Mouse (Mus musculus) kidney, embryonic 16.5 days (tissue): Measurements from ENCODE around the gene Slc16a7. TPM values are rescaled to one million over a fixed set of nuclear protein-coding genes. Genes with fewer than 3 reads are reported as not detected.

Source experiments
- ATAC-seq: fragments of 200-750 bp; cut with Nextera tagmentation; 2 replicates; pipeline ENCODE4 v1.8.0; 2017; ENCODE audit warnings: moderate TSS enrichment; ENCODE audit not compliant: low FRiP score, low TSS enrichment
- H3K27ac ChIP-seq: fragments of 300-500 bp; sonication (generic); 2 replicates; pipeline ENCODE4 v1.5.1; 2014; ENCODE audit warnings: low read length
- H3K27me3 ChIP-seq: fragments of 300-500 bp; sonication (generic); 2 replicates; pipeline ENCODE4 v1.6.1; 2014; ENCODE audit warnings: low read length, control low read depth, mixed read lengths; ENCODE audit not compliant: insufficient read depth
- H3K36me3 ChIP-seq: fragments of 300-500 bp; sonication (generic); 2 replicates; pipeline ENCODE4 v1.6.1; 2014; ENCODE audit warnings: low read length, control low read depth, mixed read lengths; ENCODE audit not compliant: insufficient read depth
- H3K4me1 ChIP-seq: fragments of 300-500 bp; sonication (generic); 2 replicates; pipeline ENCODE4 v1.6.1; 2014; ENCODE audit warnings: low read length, control low read depth, mixed read lengths; ENCODE audit not compliant: insufficient read depth
- H3K4me2 ChIP-seq: fragments of 300-500 bp; sonication (generic); replicated peaks from 2 replicates; pipeline ENCODE4 v1.6.1; 2014; ENCODE audit warnings: low read depth, low read length
- H3K4me3 ChIP-seq: fragments of 300-500 bp; sonication (generic); 2 replicates; pipeline ENCODE4 v1.5.1; 2014; ENCODE audit warnings: mild to moderate bottlenecking, low read length
- H3K9ac ChIP-seq: fragments of 300-500 bp; sonication (generic); replicated peaks from 2 replicates; pipeline ENCODE4 v1.6.1; 2014; ENCODE audit warnings: low read length
- H3K9me3 ChIP-seq: fragments of 300-500 bp; sonication (generic); 2 replicates; pipeline ENCODE4 v1.6.1; 2016; ENCODE audit warnings: low read length, control low read depth
- WGBS: fragments of 180-500 bp; shearing (Covaris S2); extraction: QIAGEN DNeasy Blood & Tissue Kit; methylation state at CpG from one replicate; pipeline ENCODE4 v1.1.7; 2014; 5-methylcytosine and 5-hydroxymethylcytosine counted together
- polyA plus RNA-seq: library from polyadenylated mRNA; unstranded; fragments of >200 nt; fragmentation: Nextera tagmentation; extraction: Ambion mirVana; gene quantifications from 2 replicates; pipeline ENCODE4 v1.2.1, GENCODE M21; 2015

Gene Slc16a7
- polyA plus RNA-seq, 1 experiment from 2014 or later, result 9.7 TPM

DNA sequence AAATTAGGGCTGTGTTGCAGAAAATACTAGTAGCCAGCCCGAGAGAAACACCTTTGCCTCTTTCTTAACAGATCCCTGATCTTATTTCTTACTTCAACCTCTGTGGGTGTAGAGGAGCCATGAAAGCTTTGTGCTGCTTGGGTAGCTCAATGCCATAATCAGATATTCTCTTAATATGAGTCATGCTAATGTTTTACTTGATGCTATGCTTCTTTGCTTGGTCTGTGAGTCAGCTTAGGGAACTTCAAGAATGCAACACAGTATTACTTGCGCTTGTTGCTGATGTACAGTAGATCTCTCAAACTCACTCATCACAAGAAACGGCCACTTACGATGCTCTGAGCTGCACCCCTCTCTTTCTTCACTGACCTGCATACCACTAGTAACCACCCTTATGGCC lies 133.4 kb downstream of the Slc16a7 start:
- no peaks in the 10 kb centered on the region for H3K9me3 ChIP-seq
- WGBS, result 87% methylated on average over 4 of the region's 4 CpGs
- no peaks in the 10 kb centered on the region for H3K27me3 ChIP-seq
- no peak overlapping the region for H3K4me2 ChIP-seq
- H3K36me3 ChIP-seq, result no peaks in the 10 kb centered on the region
- no peak overlapping the region for H3K9ac ChIP-seq
- ATAC-seq, result no peak
- H3K4me1 ChIP-seq, result no peaks in the 10 kb centered on the region
- no peak overlapping the region for H3K4me3 ChIP-seq
- no peak overlapping the region for H3K27ac ChIP-seq

GRCm38 (mm10) chr10:125214536-125214935 lies 174.7 kb downstream of the Slc16a7 start:
- H3K27ac ChIP-seq, result no peak overlapping the region
- no peaks in the 10 kb centered on the region for H3K27me3 ChIP-seq
- H3K4me2 ChIP-seq, result no peak overlapping the region
- ATAC-seq, result no peak
- H3K4me1 ChIP-seq, result no peaks in the 10 kb centered on the region
- H3K4me3 ChIP-seq, result no peak overlapping the region
- H3K9me3 ChIP-seq, result no peaks in the 10 kb centered on the region
- H3K36me3 ChIP-seq, result no peaks in the 10 kb centered on the region
- 79% methylated on average over 2 of the region's 2 CpGs for WGBS
- H3K9ac ChIP-seq, result no peak overlapping the region

DNA sequence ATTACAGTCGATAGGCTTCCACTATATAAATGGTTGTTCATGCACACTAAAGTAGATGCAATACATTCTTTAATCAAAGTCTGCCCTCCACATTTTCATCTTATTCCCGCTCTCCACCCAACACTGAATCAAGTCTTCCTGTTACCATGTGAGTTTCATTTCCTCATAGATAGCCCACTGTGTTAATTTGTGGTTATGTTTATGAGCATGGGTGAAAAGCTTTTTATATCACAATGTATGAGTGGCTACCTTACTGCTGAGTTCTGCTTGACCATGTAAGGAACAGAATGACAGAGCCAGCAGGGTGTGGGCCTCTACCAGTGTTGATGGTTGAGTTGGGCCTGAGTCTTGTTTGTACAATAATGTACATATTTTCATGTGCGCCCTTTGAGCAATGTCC lies 175.5 kb downstream of the Slc16a7 start:
- Histone ChIP-seq H3K4me2 (no peak overlapping the region), H3K4me3 (no peak overlapping the region), H3K9ac (no peak overlapping the region), H3K9me3 (no peaks in the 10 kb centered on the region), H3K36me3 (no peaks in the 10 kb centered on the region), H3K27ac (no peak overlapping the region), H3K4me1 (no peaks in the 10 kb centered on the region), H3K27me3 (no peaks in the 10 kb centered on the region)
- WGBS, result 94% methylated on average over 3 of the region's 3 CpGs
- ATAC-seq, result no peak

GRCm38 (mm10) chr10:125187544-125187943 lies 201.7 kb downstream of the Slc16a7 start:
- no peaks in the 10 kb centered on the region for H3K9me3 ChIP-seq
- 18% methylated on average over 5 of the region's 5 CpGs for WGBS
- ATAC-seq, result no peak
- no peaks in the 10 kb centered on the region for H3K4me1 ChIP-seq
- no peak overlapping the region for H3K4me3 ChIP-seq
- no peaks in the 10 kb centered on the region for H3K27me3 ChIP-seq
- no peak overlapping the region for H3K4me2 ChIP-seq
- H3K27ac ChIP-seq, result no peak overlapping the region
- no peaks in the 10 kb centered on the region for H3K36me3 ChIP-seq
- no peak overlapping the region for H3K9ac ChIP-seq

GRCm38 (mm10) chr10:125185387-125185786 lies 203.9 kb downstream of the Slc16a7 start:
- 93% methylated on average over 4 of the region's 4 CpGs for WGBS

GRCm38 (mm10) chr10:125184146-125184545 lies 205.1 kb downstream of the Slc16a7 start:
- no peaks in the 10 kb centered on the region for H3K4me1 ChIP-seq
- no peaks in the 10 kb centered on the region for H3K36me3 ChIP-seq
- WGBS, result 51% methylated on average over 5 of the region's 5 CpGs
- no peaks in the 10 kb centered on the region for H3K9me3 ChIP-seq
- no peak overlapping the region for H3K4me2 ChIP-seq
- no peak overlapping the region for H3K4me3 ChIP-seq
- H3K9ac ChIP-seq, result no peak overlapping the region
- no peaks in the 10 kb centered on the region for H3K27me3 ChIP-seq
- no peak overlapping the region for H3K27ac ChIP-seq
- ATAC-seq, result no peak

More at GRCm38 (mm10) chr10:125185387-125185786, 203.9 kb downstream of the Slc16a7 start:
- no peaks in the 10 kb centered on the region for H3K9me3 ChIP-seq
- no peak for ATAC-seq
- H3K27ac ChIP-seq, result no peak overlapping the region
- H3K4me3 ChIP-seq, result no peak overlapping the region
- no peak overlapping the region for H3K9ac ChIP-seq
- no peaks in the 10 kb centered on the region for H3K4me1 ChIP-seq
- no peak overlapping the region for H3K4me2 ChIP-seq
- no peaks in the 10 kb centered on the region for H3K27me3 ChIP-seq
- H3K36me3 ChIP-seq, result no peaks in the 10 kb centered on the region

- Histone ChIP-seq H3K27me3 (no peaks in the 10 kb centered on the region), H3K4me3 (no peak overlapping the region), H3K4me2 (no peak overlapping the region), H3K27ac (no peak overlapping the region), H3K9ac (no peak overlapping the region), H3K9me3 (no peaks in the 10 kb centered on the region), H3K36me3 (no peaks in the 10 kb centered on the region), H3K4me1 (no peaks in the 10 kb centered on the region)
- no peak for ATAC-seq
- 83% methylated on average over 3 of the region's 3 CpGs for WGBS
Observed at GRCm38 (mm10) chr10:125182545-125182944, 206.7 kb downstream of the Slc16a7 start.

- WGBS, result 92% methylated on average over 2 of the region's 2 CpGs
- Histone ChIP-seq H3K27me3 (no peaks in the 10 kb centered on the region), H3K4me3 (no peak overlapping the region), H3K9ac (no peak overlapping the region), H3K4me2 (no peak overlapping the region), H3K4me1 (no peaks in the 10 kb centered on the region), H3K27ac (no peak overlapping the region), H3K9me3 (no peaks in the 10 kb centered on the region), H3K36me3 (no peaks in the 10 kb centered on the region)
- ATAC-seq, result no peak
Observed at GRCm38 (mm10) chr10:125177782-125178181, 211.5 kb downstream of the Slc16a7 start.

DNA sequence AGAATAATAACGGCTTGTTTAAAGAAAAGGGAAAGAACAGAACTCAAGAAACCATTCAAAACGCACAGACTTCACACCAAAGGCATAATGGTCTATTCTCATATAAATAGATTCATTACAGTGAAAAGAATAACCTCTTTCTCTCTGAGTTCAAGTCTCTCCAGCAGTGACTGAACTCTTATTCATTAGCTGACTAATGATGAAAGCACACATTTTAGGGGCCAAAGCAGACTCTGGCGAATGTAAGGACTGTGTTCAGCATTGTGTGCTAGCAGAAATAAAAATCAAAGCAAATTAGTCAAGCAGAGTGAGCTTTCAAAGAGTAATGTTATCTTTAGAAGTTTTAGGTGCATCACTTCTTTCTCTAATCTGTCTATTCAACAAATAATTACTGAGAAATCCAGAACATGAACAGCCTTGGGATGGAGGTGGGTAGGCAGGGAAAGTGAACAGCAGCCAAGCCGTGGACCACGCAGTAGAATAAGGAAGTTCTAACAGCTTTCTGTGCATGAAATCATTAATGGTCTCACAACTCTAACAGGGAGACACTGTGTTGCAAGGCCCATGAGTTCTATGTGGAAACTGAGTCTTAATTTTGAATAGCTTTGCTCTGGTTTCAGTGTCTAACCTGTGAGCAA lies 214.1 kb downstream of the Slc16a7 start:
- Histone ChIP-seq H3K9me3 (no peaks in the 10 kb centered on the region), H3K4me1 (no peaks in the 10 kb centered on the region), H3K27me3 (no peaks in the 10 kb centered on the region), H3K27ac (no peak overlapping the region), H3K36me3 (no peaks in the 10 kb centered on the region), H3K4me3 (no peak overlapping the region), H3K9ac (no peak overlapping the region), H3K4me2 (no peak overlapping the region)
- WGBS, result 85% methylated on average over 5 of the region's 5 CpGs
- ATAC-seq, result no peak

GRCm38 (mm10) chr10:125171625-125172024 lies 217.6 kb downstream of the Slc16a7 start:
- H3K27ac ChIP-seq, result no peak overlapping the region
- no peaks in the 10 kb centered on the region for H3K27me3 ChIP-seq
- no peaks in the 10 kb centered on the region for H3K4me1 ChIP-seq
- H3K36me3 ChIP-seq, result no peaks in the 10 kb centered on the region
- H3K9ac ChIP-seq, result no peak overlapping the region
- H3K9me3 ChIP-seq, result no peaks in the 10 kb centered on the region
- no peak overlapping the region for H3K4me3 ChIP-seq
- WGBS, result 89% methylated on average over 10 of the region's 10 CpGs
- ATAC-seq, result no peak
- H3K4me2 ChIP-seq, result no peak overlapping the region
